Mouse (Mus musculus) erythroid progenitor cell, adult 5-6 weeks (primary cell): ENCODE results near the gene Tmem121. TPM values are rescaled to one million over a fixed set of nuclear protein-coding genes. Genes with fewer than 3 reads are reported as not detected.

ENCODE experiments used
- ATAC-seq: replicated peaks from 2 replicates; pipeline ENCODE4 v1.8.0; 2016; ENCODE audit warnings: moderate number of reproducible peaks, mild to moderate bottlenecking, moderate TSS enrichment, inconsistent platforms; ENCODE audit not compliant: poor library complexity, low FRiP score, severe bottlenecking
- total RNA-seq, 2 experiments: library from RNA; stranded (forward) in 1 of 2; stranded (reverse) in 1 of 2; fragments of 150-400 nt in 1 of 2; fragments of 186-747, 209-891 nt in 1 of 2; gene quantifications; 2 replicates each; pipeline versions ENCODE4 v1.2.3 to v1.2.4; 2015 to 2017; ENCODE audit warnings: low replicate concordance in 2 of 2

The Tmem121 gene
- total RNA-seq, 2 experiments from 2014 or later: not detected

DNA sequence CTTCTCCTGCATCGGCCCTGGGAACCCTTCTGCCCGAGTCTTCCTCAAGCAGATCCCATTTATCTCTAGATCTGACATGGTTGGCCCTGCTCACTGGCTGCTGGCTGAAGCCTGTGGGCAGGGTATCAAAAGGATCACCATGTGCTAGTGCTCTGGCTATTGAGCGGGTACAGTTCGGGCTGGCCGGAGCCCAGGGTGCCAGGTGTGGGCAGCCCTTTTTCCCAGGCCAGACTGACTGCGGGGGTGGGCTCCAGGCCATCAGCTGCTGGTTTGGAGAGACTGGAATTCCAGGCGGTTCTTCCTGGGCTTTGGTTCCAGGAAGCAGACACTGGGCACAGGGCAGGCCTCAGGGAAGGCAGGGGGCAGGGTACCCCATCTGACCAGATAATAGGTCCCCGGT lies 38.2 kb upstream of the Tmem121 start:
- ATAC-seq: no peak

DNA sequence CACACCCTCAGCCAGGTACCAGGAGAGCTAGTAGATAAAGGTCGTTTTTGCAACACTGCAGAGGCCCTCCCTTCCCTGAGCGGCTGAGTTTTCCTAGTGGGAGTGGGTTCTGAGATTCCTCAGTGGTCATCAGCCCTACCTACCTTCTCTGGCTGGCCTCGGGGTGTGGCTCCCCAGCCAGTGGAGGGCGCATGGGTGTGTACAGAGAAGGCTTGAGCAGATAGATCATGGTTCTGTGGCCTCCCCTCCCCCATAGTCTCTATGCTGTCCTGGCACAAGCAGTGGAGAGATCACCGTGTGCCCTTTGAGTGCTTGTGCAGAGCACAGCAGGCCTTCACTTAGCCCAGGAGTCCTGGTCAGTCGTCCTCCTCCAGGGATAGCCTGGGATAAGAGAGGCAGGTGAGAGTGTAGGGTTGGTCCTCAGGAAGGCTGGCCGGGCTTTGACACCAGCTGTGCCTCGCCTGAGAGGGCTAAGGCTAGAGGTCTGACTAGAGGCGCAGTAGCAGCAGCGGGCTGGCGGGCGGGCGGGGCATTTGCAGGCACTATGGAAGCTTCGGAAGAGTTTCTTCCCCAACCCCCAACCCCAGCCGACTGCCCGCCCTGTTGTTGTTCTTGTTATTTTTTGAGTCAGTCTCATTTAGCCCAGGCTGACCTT lies 37.2 kb upstream of the Tmem121 start:
- ATAC-seq: no peak

DNA sequence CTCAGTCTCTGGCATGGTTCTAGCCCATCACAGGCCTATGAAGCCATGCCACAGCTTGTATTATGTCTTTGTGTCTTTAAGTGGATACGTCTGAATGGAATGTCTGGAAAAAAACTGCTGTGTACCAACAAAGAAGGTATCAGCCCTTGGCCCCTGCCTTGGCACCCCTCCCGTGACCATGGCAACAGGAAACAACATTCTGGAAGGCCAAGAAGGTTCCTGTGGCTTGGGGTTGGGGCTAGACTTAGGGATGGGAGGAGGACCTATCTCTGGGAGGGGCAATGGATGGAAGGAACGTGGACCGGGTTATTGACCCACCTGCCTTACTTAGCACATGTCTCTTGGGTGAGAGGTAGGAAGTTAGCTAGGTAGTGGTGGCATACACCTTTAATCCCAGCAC lies 36.4 kb upstream of the Tmem121 start:
- no peak for ATAC-seq

DNA sequence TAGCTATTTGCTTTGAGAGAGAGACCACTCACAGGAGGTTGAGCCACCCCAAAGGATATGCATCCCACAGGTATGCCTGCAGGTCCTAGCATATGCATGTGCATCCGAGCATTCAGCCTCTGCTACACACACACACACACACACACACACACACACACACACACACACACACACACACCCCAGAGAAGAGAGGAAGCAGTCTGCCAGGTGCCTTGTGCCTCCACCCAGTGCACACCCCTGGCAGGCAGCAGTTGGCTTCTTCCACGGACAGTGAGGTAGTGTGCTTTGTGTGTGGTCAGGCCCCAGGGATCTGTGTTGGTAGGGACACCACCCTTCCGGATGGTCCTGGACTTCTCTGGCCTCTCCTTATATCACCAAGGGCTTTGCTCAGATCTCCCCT lies 35.8 kb upstream of the Tmem121 start:
- no peak for ATAC-seq

DNA sequence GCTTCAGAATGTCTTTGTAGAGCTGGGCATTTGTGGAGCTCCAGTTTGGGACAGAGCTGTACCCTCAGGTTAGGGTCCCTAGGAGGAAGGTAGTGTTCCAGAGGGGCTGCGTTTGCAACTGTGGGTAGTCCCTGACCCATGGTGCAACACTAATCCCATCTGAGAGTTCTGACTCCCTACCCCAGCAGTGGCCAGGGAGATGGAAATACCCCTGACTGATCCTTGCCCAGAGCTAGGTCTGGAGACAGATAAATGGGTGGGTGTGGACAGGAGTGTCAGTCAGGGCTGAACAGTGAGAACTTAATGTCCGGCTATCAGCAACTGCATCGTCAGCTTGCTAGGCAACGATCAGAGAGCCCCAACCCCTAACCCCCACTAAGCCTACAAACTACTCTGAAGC lies 35.1 kb upstream of the Tmem121 start:
- ATAC-seq: no peak

DNA sequence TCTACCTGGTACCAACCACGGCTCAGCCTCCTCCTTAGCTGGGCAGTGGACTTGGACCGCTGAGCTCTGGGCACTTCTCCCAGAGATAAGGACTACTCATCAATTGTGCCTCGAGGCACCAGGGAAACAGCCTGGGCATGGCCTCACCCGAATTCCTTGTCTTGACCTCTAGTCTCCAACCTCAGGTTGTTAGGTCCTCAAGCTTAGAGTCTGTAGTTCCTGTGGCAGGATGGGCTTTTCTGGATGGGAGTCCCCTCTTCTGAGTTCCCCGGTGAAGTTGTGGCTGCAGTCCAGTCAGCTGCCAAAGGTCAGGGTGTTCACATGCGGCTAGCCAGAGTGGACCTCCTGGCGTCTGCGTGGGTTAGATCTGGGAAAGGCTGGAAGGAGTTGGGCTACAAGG lies 34.7 kb upstream of the Tmem121 start:
- no peak for ATAC-seq

DNA sequence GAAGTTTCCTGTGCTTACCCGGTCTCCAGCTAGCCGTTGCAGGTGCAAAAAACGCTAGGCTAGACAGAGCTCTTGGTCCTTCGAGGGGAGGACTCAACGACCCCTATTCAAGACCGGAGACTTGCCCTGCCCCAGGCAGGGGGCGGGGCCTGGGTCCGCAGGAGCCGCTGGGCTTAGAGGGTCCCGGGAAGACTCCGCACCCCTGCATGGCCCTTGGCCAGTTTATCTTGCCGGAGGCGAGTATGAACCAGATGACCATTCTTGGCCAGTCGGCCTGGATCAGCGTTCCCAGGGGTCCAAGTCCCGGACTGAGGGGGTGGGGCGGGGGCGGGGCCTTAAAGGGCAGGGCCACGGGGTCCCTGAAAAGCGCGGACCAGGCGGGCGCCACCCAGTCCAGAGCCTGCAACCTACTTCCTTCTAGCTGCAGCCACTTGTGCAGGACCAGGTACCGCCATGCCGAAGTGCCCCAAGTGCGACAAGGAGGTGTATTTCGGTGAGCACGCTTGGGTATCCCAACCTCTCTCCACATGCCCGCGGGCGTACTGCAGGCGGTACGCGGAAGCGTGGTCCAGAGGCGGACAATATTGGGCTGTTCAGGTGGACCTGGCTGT lies 34.0 kb upstream of the Tmem121 start:
- ATAC-seq: no peak

DNA sequence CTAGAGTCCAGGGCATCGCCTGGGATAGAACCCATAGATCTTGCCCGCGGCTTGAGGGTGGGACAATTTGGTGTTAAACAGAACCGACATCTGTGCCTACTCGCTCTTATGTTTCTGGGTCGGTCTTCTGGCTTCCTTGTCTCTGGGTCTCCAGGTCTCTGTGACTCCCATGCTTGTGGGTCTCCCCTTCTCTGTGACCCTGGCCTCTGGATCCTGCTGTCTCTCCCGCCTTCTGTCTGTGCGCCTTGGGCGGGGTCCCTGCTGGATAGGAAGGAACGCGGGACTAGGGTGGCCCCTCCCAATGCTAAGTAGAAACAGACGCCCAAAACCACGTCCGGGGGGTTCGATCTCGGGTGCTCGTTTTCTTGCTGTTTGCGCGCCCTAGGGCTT lies 33.5 kb upstream of the Tmem121 start:
- ATAC-seq: no peak

DNA sequence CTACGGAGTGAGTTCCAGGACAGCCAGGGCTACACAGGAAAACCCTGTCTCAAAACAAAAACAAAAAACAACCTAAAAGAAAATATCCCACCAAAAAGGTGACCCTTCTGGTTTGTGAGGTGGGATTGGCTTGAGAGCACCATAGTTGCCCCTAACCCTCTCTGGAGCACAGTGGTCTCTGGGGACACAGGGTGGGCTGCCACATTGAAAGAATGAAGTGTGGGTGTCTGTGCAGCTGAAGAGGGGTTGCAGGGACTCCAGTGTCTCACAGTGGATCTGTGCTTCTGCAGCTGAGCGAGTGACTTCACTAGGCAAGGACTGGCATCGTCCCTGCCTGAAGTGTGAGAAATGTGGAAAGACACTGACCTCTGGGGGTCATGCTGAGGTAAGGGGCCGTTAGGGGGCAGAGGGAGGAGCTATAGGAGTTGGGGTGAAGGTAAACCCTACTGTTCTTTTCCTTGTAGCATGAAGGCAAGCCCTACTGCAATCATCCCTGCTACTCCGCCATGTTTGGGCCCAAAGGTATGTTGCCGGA lies 32.7 kb upstream of the Tmem121 start:
- no peak for ATAC-seq

DNA sequence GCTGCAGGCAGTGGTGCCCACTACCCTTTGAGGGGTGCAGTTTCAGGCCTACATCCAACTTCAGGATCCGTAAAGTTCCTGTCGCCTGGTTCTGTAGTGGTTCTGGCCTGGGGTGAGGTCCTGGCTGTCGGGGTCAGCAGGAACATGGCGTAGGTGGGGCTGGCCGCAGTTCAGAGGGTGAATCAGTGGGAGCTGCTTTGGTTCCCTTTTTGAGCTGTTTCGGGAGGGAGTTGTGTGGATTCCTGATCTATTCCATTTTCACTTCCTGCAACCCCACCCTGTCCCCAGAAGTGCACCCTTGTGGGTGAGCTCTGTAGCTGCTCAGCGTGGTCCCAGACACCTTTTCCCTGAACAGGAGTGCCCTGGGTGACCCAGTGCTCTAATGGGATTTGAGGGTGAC lies 31.8 kb upstream of the Tmem121 start:
- ATAC-seq: no peak

DNA sequence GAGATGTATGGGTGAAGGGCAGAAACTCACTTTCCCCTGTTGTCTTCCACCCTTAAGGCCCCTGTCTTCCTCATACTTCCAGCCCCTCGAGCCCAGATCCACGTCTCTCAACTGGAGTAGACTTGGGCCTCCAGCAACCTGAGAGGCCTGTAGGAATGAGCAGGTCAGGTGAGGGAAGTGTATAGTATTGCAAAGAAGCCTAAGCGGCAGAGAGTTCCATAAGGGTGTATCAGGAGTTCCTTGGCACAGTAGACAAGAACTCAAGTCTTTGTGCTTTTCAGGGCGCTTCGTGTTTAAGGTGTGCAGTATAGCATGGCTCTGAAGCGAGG lies 31.0 kb upstream of the Tmem121 start:
- ATAC-seq: no peak

DNA sequence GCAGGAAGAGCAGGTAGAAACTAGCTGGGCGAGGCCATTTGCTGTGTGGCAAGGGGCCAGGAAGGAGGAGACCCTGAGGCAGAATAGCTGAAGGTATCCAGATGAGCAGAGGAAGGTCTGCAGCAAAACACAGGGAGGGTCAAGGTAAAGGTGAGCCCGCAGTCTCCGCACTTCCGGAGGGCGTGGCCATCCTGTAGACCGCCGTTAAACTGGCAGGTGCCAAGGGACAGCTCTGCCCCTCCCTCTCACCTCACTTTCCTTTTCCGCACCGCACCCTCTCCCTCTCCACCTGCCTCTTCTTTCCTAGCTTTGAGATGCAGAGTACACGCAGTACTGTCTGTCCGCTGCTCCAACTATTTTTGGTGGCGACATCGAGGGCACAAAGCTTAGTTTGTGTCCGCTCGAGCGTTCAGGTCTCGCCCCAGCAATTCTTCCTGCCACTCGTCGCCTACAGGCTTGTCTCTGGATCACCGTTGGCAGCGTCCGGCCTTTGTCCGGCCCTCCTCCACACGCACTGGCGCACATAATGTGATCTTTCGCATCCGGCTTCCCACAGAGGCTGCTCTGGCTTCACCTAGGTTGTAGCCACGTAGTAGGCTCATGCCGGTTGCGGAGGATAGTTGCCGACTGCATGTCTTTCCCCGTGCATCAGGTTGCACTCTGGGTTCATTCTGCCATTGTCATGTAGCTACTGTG lies 30.5 kb upstream of the Tmem121 start:
- ATAC-seq: peak; percentile 12

DNA sequence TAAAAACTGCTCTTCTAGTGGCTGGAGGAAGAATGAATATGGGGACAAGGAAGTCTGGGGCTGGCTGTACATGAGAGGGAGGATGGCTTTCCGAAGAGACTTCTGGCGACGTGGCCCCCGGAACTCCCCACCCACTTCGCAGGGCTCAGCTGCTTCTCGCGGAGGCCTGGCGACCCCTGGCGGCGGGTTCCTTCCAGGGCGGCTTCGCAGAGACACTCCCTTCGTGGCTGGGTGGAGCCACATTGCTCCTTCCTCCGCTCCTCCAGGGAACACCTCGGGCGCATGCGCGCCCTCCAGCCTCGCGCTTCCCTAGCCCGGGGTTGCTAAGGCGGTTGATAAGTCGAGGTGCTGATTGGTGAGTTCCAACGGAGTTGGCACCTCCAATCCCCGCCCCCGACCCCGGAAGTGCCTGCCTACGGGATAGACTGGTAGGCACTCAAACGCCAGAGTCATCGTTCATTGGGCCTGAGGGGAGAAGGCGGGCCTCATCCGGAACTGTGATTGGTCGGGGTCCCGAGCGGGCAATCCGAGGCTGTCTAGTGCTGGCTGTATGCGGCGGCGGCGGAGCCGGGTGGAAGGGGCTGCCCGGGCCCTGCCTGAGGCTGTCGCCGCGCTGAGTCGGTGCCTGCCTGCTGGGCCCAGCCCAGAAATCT lies 29.7 kb upstream of the Tmem121 start, which contains the start of gene Tedc1:
Tedc1 (plus strand) TSS at position 535 of the 653 bp plus-strand sequence.
- ATAC-seq: peak; percentile 90

DNA sequence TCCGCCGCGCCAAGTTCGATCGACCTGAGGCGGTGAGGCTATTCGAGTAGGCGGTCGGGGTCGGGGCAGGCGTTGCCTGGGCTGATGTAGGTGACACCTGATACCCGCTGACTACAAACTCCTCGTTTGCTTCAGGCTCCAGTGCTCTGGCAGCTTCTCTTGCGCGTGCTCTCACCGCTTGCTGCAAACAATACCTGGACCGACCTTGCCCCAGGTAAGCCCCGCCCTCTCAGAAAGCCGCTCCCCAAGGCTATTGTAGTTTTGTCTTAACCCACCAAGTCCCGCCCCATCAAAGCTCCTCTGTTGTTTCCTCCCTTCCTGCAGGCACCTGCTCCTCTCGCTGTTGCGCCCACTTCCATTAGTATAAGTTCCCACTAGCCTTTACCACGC lies 29.2 kb upstream of the Tmem121 start:
- ATAC-seq: peak; percentile 1; the same call in 1 of the 2 replicates

DNA sequence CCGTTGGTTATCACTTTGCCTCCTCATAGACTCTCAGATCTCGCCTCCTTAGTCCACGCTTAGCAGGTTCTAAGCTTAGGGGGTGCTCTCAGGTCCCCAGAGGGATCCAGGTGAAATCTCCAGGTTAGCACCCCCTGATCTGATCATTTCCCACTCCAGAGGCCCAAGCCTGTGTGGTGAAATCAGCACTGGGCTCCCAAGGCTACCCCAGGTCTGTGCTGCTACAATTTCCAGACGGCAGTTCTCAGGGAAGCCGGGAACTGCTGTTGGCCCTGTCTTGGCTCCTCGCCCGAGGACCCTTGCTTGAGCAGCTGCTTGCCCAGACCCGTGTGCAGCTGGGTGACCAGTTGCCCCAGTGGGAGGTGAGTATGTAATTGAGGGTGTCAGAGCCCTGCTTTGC lies 28.7 kb upstream of the Tmem121 start:
- ATAC-seq: no peak

DNA sequence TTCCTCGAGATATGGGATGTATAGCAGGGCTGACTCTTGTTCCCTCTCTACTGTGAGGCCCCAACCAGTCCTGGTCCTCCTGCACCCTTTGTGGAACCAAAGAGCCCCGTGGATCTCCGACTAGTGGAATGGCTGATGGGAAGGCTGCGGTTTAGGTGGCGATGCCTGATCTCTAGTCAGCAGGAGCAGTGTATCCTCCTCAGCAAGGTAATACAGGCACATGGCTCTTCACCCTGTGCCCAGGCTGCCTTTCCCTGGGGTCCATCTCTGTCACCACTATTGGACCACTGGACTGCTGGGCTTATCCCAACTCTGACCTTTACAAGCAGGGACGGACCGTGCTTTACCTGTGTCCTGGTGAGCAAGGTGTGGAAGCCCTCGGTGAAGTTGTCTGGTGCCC lies 28.2 kb upstream of the Tmem121 start:
- ATAC-seq: no peak

DNA sequence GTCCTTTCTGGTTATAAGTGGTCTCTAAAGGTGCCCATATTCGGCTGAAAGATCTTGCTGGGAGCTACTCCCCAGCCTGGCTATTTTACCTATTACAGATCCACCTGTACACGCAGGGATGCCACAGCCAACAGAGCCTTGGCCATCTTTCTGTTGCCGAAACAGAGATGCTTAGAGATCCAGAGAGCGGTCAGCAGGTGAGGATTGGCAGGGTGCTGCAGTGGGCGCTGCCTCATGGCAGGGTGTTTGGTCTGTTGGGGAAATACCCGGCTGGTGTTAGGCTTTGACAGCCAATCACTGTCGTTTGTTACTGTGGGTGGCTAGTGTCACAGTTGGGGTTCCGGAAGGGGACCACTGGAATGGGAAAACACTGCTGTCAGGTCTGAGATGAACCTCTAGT lies 27.8 kb upstream of the Tmem121 start:
- ATAC-seq: no peak

DNA sequence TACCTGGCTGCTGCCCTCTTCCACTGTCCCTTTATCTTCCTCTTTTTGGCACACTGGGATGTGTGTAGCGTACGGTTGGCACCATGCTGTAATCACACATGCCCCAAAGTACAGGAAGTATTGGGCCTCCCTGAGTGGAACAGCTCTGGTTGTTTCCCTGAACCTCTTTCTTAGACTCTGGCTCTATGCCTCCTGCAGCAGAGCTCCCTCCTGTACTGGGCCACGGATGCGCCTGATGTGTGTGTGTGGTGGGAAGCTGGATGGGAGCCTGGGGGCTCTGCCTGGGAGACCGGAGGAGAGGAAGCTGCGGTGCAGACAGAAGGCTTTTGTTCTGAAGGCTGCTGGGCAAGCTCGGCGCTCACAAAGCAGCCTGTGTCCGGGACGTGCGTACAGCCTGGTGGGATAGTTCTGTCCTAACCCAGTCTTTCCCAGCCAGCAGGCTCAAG lies 22.1 kb upstream of the Tmem121 start:
- ATAC-seq: no peak

DNA sequence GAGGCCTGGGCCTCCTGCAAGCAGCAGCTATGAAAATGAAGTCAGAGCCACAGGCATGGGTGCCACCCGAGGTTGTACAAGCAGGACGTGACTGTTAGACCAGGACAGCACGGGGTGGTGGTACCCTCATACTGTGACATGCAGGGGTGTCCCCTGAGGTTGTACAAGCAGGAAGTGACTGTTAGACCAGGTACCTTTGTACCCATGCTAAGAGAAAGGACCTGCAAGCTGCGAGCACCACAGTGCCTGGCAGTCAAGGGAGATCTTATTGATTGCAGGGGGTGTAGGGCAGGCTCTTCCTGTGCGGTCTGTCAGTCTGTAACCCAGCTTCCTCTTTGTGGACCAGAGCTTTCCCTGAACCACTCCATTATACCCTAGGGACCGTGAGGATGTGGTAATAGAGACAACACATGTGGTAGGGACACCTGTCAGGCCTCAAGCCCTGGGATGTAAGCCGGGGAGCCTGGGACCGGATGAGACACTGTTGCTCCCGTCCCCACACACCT lies 17.6 kb upstream of the Tmem121 start:
- no peak for ATAC-seq

DNA sequence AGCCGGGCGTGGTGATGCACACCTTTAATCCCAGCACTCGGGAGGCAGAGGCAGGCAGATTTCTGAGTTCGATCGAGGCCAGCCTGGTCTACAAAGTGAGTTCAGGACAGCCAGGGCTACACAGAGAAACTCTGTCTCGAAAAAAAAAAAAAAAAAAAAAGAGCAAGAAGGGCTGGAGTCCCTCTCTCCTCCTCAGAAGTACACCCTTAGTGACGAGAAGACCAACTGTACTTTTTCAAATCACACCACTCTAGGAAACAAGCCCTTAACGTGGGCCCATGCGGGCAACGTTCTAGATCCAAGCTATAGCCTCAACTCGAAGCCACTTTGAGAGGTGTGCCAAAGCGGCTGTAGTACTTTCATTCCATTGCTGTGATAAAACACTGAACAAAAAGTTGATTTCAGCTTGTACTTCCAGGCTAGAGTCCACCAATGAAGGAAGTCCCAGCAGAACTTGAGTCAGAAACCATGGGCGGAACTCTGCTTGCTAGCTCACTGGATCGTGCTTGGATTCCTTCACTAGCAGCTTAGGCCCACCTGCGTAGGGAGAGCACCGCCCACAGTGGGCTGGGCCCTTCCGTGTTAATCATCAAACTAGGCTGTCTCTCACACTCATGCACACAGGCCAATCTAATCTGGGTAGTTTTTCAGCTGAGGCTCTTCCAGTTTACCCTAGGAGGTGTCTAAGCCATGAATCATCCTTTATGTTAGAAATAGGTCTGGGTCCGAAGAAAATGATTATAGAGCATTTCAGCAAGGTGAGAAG lies 8.6 kb upstream of the Tmem121 start:
- ATAC-seq: no peak
